Mouse (Mus musculus) intestine, postnatal 0 days (tissue): ENCODE measurements around the gene Dcaf8. TPM values are rescaled to one million over a fixed set of nuclear protein-coding genes. Genes with fewer than 3 reads are reported as not detected.

ENCODE experiments used
- ATAC-seq: fragments of 200-750 bp; cut with Nextera tagmentation; 2 replicates; pipeline ENCODE4 v1.8.0; 2017; ENCODE audit warnings: mild to moderate bottlenecking, moderate TSS enrichment, moderate library complexity
- H3K27ac ChIP-seq: fragments of 300-500 bp; sonication (generic); 2 replicates; pipeline ENCODE4 v1.5.1; 2014; ENCODE audit warnings: mild to moderate bottlenecking, low read depth, low read length, moderate library complexity
- H3K27me3 ChIP-seq: fragments of 300-500 bp; sonication (generic); replicated peaks from 2 replicates; pipeline ENCODE4 v1.6.1; 2014; ENCODE audit warnings: low read length, mixed read lengths; ENCODE audit not compliant: control insufficient read depth, insufficient read depth
- H3K36me3 ChIP-seq: fragments of 300-500 bp; sonication (generic); 2 replicates; pipeline ENCODE4 v1.6.1; 2014; ENCODE audit warnings: mild to moderate bottlenecking, moderate library complexity; ENCODE audit not compliant: control insufficient read depth, insufficient read depth
- H3K4me1 ChIP-seq: fragments of 300-500 bp; sonication (generic); replicated peaks from 2 replicates; pipeline ENCODE4 v1.6.1; 2014; ENCODE audit warnings: antibody characterized with exemption, low read length, mixed read lengths; ENCODE audit not compliant: control insufficient read depth, insufficient read depth
- H3K4me2 ChIP-seq: fragments of 300-500 bp; sonication (generic); replicated peaks from 2 replicates; pipeline ENCODE4 v1.6.1; 2014; ENCODE audit warnings: low read depth, mild to moderate bottlenecking, moderate library complexity
- H3K4me3 ChIP-seq: fragments of 300-500 bp; sonication (generic); 2 replicates; pipeline ENCODE4 v1.5.1; 2014; ENCODE audit warnings: low read depth, low read length
- H3K9ac ChIP-seq: fragments of 300-500 bp; sonication (generic); 2 replicates; pipeline ENCODE4 v1.6.1; 2014; ENCODE audit warnings: mild to moderate bottlenecking, low read depth, low read length
- H3K9me3 ChIP-seq: fragments of 300-500 bp; sonication (generic); 2 replicates; pipeline ENCODE4 v1.6.1; 2016; ENCODE audit warnings: mixed run types; ENCODE audit not compliant: control insufficient read depth
- CTCF ChIP-seq: sonication (generic); IDR thresholded peaks from 2 replicates; pipeline ENCODE4 v1.5.1; 2016; ENCODE audit warnings: low read depth, mild to moderate bottlenecking, control low read depth, antibody characterized with exemption, moderate library complexity
- WGBS: fragments of 180-500 bp; shearing (Covaris S2); extraction: QIAGEN DNeasy Blood & Tissue Kit; methylation state at CpG from one replicate; pipeline ENCODE4 v1.1.7; 2014; 5-methylcytosine and 5-hydroxymethylcytosine counted together
- polyA plus RNA-seq: library from polyadenylated mRNA; unstranded; fragments of >200 nt; fragmentation: Nextera tagmentation; extraction: Ambion mirVana; gene quantifications from 2 replicates; pipeline ENCODE4 v1.2.1, GENCODE M21; 2015

Dcaf8 gene
- polyA plus RNA-seq, 1 experiment from 2014 or later, result 48.6 TPM

- no peak for ATAC-seq
- no peak overlapping the region for H3K9ac ChIP-seq
- no peak overlapping the region for H3K4me2 ChIP-seq
- peaks cover 4% of the 10 kb centered on the region; the same call in 1 of the 2 replicates for H3K4me1 ChIP-seq
- 95% methylated on average over 15 of the region's 15 CpGs for WGBS
- H3K36me3 ChIP-seq, result peaks cover 47% of the 10 kb centered on the region
- no peaks in the 10 kb centered on the region for H3K27me3 ChIP-seq
- no peak for TF ChIP-seq CTCF
- no peak overlapping the region for H3K27ac ChIP-seq
- no peak overlapping the region for H3K4me3 ChIP-seq
- no peaks in the 10 kb centered on the region for H3K9me3 ChIP-seq
These were observed 19.3 kb upstream of the Dcaf8 start for GRCm38 (mm10) chr1:172128563-172128962.

- peak; percentile 65 for TF ChIP-seq CTCF
- Histone ChIP-seq H3K36me3 (peaks cover 48% of the 10 kb centered on the region), H3K9ac (no peak overlapping the region), H3K4me1 (peaks cover 4% of the 10 kb centered on the region; the same call in 1 of the 2 replicates), H3K27me3 (no peaks in the 10 kb centered on the region), H3K4me3 (no peak overlapping the region), H3K9me3 (no peaks in the 10 kb centered on the region), H3K27ac (no peak overlapping the region), H3K4me2 (no peak overlapping the region)
- no peak for ATAC-seq
- WGBS, result 53% methylated on average over 2 of the region's 2 CpGs
These were observed 18.8 kb upstream of the Dcaf8 start for GRCm38 (mm10) chr1:172129108-172129507.

GRCm38 (mm10) chr1:172129780-172130179 lies 18.1 kb upstream of the Dcaf8 start:
- H3K36me3 ChIP-seq, result peaks cover 54% of the 10 kb centered on the region
- no peak overlapping the region for H3K4me2 ChIP-seq
- no peak for TF ChIP-seq CTCF
- no peak for ATAC-seq
- H3K27ac ChIP-seq, result no peak overlapping the region
- peaks cover 4% of the 10 kb centered on the region; the same call in 1 of the 2 replicates for H3K4me1 ChIP-seq
- WGBS, result 98% methylated on average over 5 of the region's 5 CpGs
- H3K9ac ChIP-seq, result no peak overlapping the region
- no peaks in the 10 kb centered on the region for H3K9me3 ChIP-seq
- H3K4me3 ChIP-seq, result no peak overlapping the region
- H3K27me3 ChIP-seq, result no peaks in the 10 kb centered on the region

GRCm38 (mm10) chr1:172132319-172132718 lies 15.6 kb upstream of the Dcaf8 start:
- H3K36me3 ChIP-seq, result peaks cover 64% of the 10 kb centered on the region
- H3K9me3 ChIP-seq, result no peaks in the 10 kb centered on the region
- H3K27ac ChIP-seq, result no peak overlapping the region
- TF ChIP-seq CTCF, result no peak
- 86% methylated on average over 7 of the region's 7 CpGs for WGBS
- peaks cover 2% of the 10 kb centered on the region; the same call in 1 of the 2 replicates for H3K4me1 ChIP-seq
- no peak overlapping the region for H3K4me2 ChIP-seq
- H3K27me3 ChIP-seq, result no peaks in the 10 kb centered on the region
- no peak for ATAC-seq
- H3K9ac ChIP-seq, result no peak overlapping the region
- no peak overlapping the region for H3K4me3 ChIP-seq

- no peak for ATAC-seq
- H3K27ac ChIP-seq, result peak overlapping the region; percentile 50; the same call in 1 of the 2 replicates
- no peak overlapping the region for H3K9ac ChIP-seq
- TF ChIP-seq CTCF, result no peak
- H3K4me2 ChIP-seq, result no peak overlapping the region
- H3K9me3 ChIP-seq, result no peaks in the 10 kb centered on the region
- 72% methylated on average over 7 of the region's 7 CpGs for WGBS
- no peaks in the 10 kb centered on the region for H3K27me3 ChIP-seq
- H3K36me3 ChIP-seq, result peaks cover 64% of the 10 kb centered on the region
- H3K4me3 ChIP-seq, result no peak overlapping the region
- H3K4me1 ChIP-seq, result no peaks in the 10 kb centered on the region
These were observed 14.3 kb upstream of the Dcaf8 start for GRCm38 (mm10) chr1:172133535-172133934.

- WGBS, result 83% methylated on average over 4 of the region's 4 CpGs
- TF ChIP-seq CTCF, result no peak
- H3K4me2 ChIP-seq, result no peak overlapping the region
- H3K27ac ChIP-seq, result 0 out of 2 replicates have a peak overlapping the region, but pooled peaks have one; percentile 1
- H3K4me1 ChIP-seq, result no peaks in the 10 kb centered on the region
- H3K4me3 ChIP-seq, result no peak overlapping the region
- H3K9me3 ChIP-seq, result no peaks in the 10 kb centered on the region
- no peaks in the 10 kb centered on the region for H3K27me3 ChIP-seq
- peaks cover 62% of the 10 kb centered on the region for H3K36me3 ChIP-seq
- no peak overlapping the region for H3K9ac ChIP-seq
- ATAC-seq, result no peak
These were observed 13.8 kb upstream of the Dcaf8 start for GRCm38 (mm10) chr1:172134072-172134471.

- Histone ChIP-seq H3K36me3 (peaks cover 6% of the 10 kb centered on the region), H3K27ac (no peak overlapping the region), H3K9me3 (no peaks in the 10 kb centered on the region), H3K4me3 (no peak overlapping the region), H3K4me1 (no peaks in the 10 kb centered on the region), H3K27me3 (no peaks in the 10 kb centered on the region), H3K4me2 (no peak overlapping the region), H3K9ac (no peak overlapping the region)
- 75% methylated on average over 2 of the region's 2 CpGs for WGBS
- no peak for TF ChIP-seq CTCF
- ATAC-seq, result no peak
These were observed 7.7 kb upstream of the Dcaf8 start for GRCm38 (mm10) chr1:172140160-172140559.
